Mouse (Mus musculus) intestine, embryonic 14.5 days (tissue): Measurements from ENCODE around the gene Rufy2. TPM values are rescaled to one million over a fixed set of nuclear protein-coding genes. Genes with fewer than 3 reads are reported as not detected.

Experiments used
- ATAC-seq: fragments of 200-750 bp; cut with Nextera tagmentation; replicated peaks from 2 replicates; pipeline ENCODE4 v1.8.0; 2017; ENCODE audit warnings: low read depth, moderate number of reproducible peaks, moderate TSS enrichment, moderate library complexity; ENCODE audit not compliant: low FRiP score, low TSS enrichment
- DNase-seq: peaks from one replicate; pipeline ENCODE4 v3.0.0-alpha.2; 2018; ENCODE audit warnings: low spot score
- H3K27ac ChIP-seq: fragments of 300-500 bp; sonication (generic); 2 replicates; pipeline ENCODE4 v1.5.1; 2014; ENCODE audit warnings: low read depth, mild to moderate bottlenecking, control low read depth
- H3K27me3 ChIP-seq: fragments of 300-500 bp; sonication (generic); replicated peaks from 2 replicates; pipeline ENCODE4 v1.6.1; 2014; ENCODE audit warnings: low read length, control low read depth; ENCODE audit not compliant: control insufficient read depth, insufficient read depth
- H3K36me3 ChIP-seq: fragments of 300-500 bp; sonication (generic); 2 replicates; pipeline ENCODE4 v1.6.1; 2014; ENCODE audit warnings: low read length, control low read depth; ENCODE audit not compliant: control insufficient read depth, insufficient read depth
- H3K4me1 ChIP-seq: fragments of 300-500 bp; sonication (generic); replicated peaks from 2 replicates; pipeline ENCODE4 v1.6.1; 2014; ENCODE audit warnings: low read length, control low read depth, mixed read lengths; ENCODE audit not compliant: control insufficient read depth, insufficient read depth
- H3K4me2 ChIP-seq: fragments of 300-500 bp; sonication (generic); 2 replicates; pipeline ENCODE4 v1.6.1; 2014; ENCODE audit warnings: low read length
- H3K4me3 ChIP-seq: fragments of 300-500 bp; sonication (generic); 2 replicates; pipeline ENCODE4 v1.5.1; 2014; ENCODE audit warnings: low read depth, low read length, control low read depth, mixed read lengths
- H3K9ac ChIP-seq: fragments of 300-500 bp; sonication (generic); 2 replicates; pipeline ENCODE4 v1.6.1; 2014; ENCODE audit warnings: mild to moderate bottlenecking, low read length
- H3K9me3 ChIP-seq: fragments of 300-500 bp; sonication (generic); 2 replicates; pipeline ENCODE4 v1.6.1; 2016; ENCODE audit warnings: low read length, control low read depth; ENCODE audit not compliant: control insufficient read depth
- WGBS: fragments of 180-500 bp; shearing (Covaris S2); extraction: QIAGEN DNeasy Blood & Tissue Kit; methylation state at CpG from one replicate; pipeline ENCODE4 v1.1.7; 2014; 5-methylcytosine and 5-hydroxymethylcytosine counted together
- polyA plus RNA-seq: library from polyadenylated mRNA; unstranded; fragments of >200 nt; fragmentation: Nextera tagmentation; extraction: Ambion mirVana; gene quantifications from 2 replicates; pipeline ENCODE4 v1.2.1, GENCODE M21; 2014

The Rufy2 gene
- polyA plus RNA-seq, 1 experiment from 2014 or later: 20.0 TPM

- Histone ChIP-seq H3K27ac (peak overlapping the region; percentile 100), H3K4me1 (peaks cover 22% of the 10 kb centered on the region), H3K4me3 (peak overlapping the region; percentile 92), H3K4me2 (peak overlapping the region; percentile 66), H3K36me3 (no peaks in the 10 kb centered on the region), H3K27me3 (no peaks in the 10 kb centered on the region), H3K9me3 (no peaks in the 10 kb centered on the region), H3K9ac (peak overlapping the region; percentile 99)
- WGBS: under 1% methylated on average over 63 of the region's 68 CpGs
- DNase-seq (peak; percentile 89), ATAC-seq (peak; percentile 65)
These were observed 43.2 kb downstream of the Rufy2 start for GRCm38 (mm10) chr10:63023121-63023748.

GRCm38 (mm10) chr10:63023749-63024579, 43.9 kb downstream of the Rufy2 start, which contains the start of the genes Hnrnph3 and Pbld2:
TSS of gene Hnrnph3 (minus strand) at chr10:63024217.
TSS of gene Pbld2 (plus strand) at chr10:63024315.
- H3K4me1 ChIP-seq: peaks cover 22% of the 10 kb centered on the region
- H3K4me3 ChIP-seq: peak within 1 kb of the TSS; percentile 92
- H3K4me2 ChIP-seq: peak within 1 kb of the TSS; percentile 76
- ATAC-seq: peak; percentile 96
- peak within 1 kb of the TSS; percentile 99 for H3K9ac ChIP-seq
- DNase-seq: peak; percentile 100
- no peaks in the 10 kb centered on the region for H3K9me3 ChIP-seq
- peak within 1 kb of the TSS; percentile 100 for H3K27ac ChIP-seq
- WGBS: under 1% methylated on average over 67 of the region's 69 CpGs
- no peaks in the 10 kb centered on the region for H3K27me3 ChIP-seq
- H3K36me3 ChIP-seq: no peaks in the 10 kb centered on the region

- H3K27ac ChIP-seq: peak overlapping the region; percentile 100
- H3K4me3 ChIP-seq: peak overlapping the region; percentile 92
- peak; percentile 60 for ATAC-seq
- no peaks in the 10 kb centered on the region for H3K27me3 ChIP-seq
- no peak for DNase-seq
- WGBS: under 1% methylated on average over 8 of the region's 8 CpGs
- peak overlapping the region; percentile 76 for H3K4me2 ChIP-seq
- peak overlapping the region; percentile 99 for H3K9ac ChIP-seq
- no peaks in the 10 kb centered on the region for H3K9me3 ChIP-seq
- H3K4me1 ChIP-seq: peaks cover 22% of the 10 kb centered on the region
- H3K36me3 ChIP-seq: no peaks in the 10 kb centered on the region
These were observed 44.5 kb downstream of the Rufy2 start for GRCm38 (mm10) chr10:63024580-63024910.

GRCm38 (mm10) chr10:63025016-63025415, 45.0 kb downstream of the Rufy2 start:
- peak overlapping the region; percentile 76 for H3K4me2 ChIP-seq
- H3K4me3 ChIP-seq: peak overlapping the region; percentile 92
- peaks cover 22% of the 10 kb centered on the region for H3K4me1 ChIP-seq
- H3K9me3 ChIP-seq: no peaks in the 10 kb centered on the region
- H3K36me3 ChIP-seq: no peaks in the 10 kb centered on the region
- peak overlapping the region; percentile 100 for H3K27ac ChIP-seq
- ATAC-seq (no peak), DNase-seq (peak; percentile 59)
- WGBS: 23% methylated on average over 2 of the region's 2 CpGs
- no peaks in the 10 kb centered on the region for H3K27me3 ChIP-seq
- peak overlapping the region; percentile 99 for H3K9ac ChIP-seq

GRCm38 (mm10) chr10:63025491-63026011, 45.5 kb downstream of the Rufy2 start:
- peak overlapping the region; percentile 100 for H3K27ac ChIP-seq
- no peak for ATAC-seq
- H3K36me3 ChIP-seq: no peaks in the 10 kb centered on the region
- 72% methylated on average over 6 of the region's 6 CpGs for WGBS
- no peaks in the 10 kb centered on the region for H3K27me3 ChIP-seq
- DNase-seq: no peak
- no peak overlapping the region for H3K9ac ChIP-seq
- no peak overlapping the region for H3K4me3 ChIP-seq
- H3K4me2 ChIP-seq: peak overlapping the region; percentile 76
- no peaks in the 10 kb centered on the region for H3K9me3 ChIP-seq
- peaks cover 22% of the 10 kb centered on the region for H3K4me1 ChIP-seq

GRCm38 (mm10) chr10:63026156-63026794, 46.3 kb downstream of the Rufy2 start:
- H3K27me3 ChIP-seq: no peaks in the 10 kb centered on the region
- no peak overlapping the region for H3K27ac ChIP-seq

GRCm38 (mm10) chr10:63026795-63027160, 46.8 kb downstream of the Rufy2 start:
- H3K4me1 ChIP-seq: peaks cover 13% of the 10 kb centered on the region
- H3K4me3 ChIP-seq: no peak overlapping the region
- no peak overlapping the region for H3K27ac ChIP-seq
- DNase-seq: no peak
- WGBS: 88% methylated on average over 6 of the region's 6 CpGs
- ATAC-seq: no peak
- H3K9ac ChIP-seq: no peak overlapping the region
- H3K27me3 ChIP-seq: no peaks in the 10 kb centered on the region
- H3K9me3 ChIP-seq: no peaks in the 10 kb centered on the region
- no peak overlapping the region for H3K4me2 ChIP-seq
- H3K36me3 ChIP-seq: no peaks in the 10 kb centered on the region

More at GRCm38 (mm10) chr10:63026156-63026794, 46.3 kb downstream of the Rufy2 start:
- no peaks in the 10 kb centered on the region for H3K9me3 ChIP-seq
- 52% methylated on average over 8 of the region's 8 CpGs for WGBS
- H3K9ac ChIP-seq: no peak overlapping the region
- ATAC-seq (no peak), DNase-seq (no peak)
- no peak overlapping the region for H3K4me2 ChIP-seq
- H3K4me3 ChIP-seq: no peak overlapping the region
- peaks cover 18% of the 10 kb centered on the region for H3K4me1 ChIP-seq
- no peaks in the 10 kb centered on the region for H3K36me3 ChIP-seq

- Histone ChIP-seq H3K27me3 (no peaks in the 10 kb centered on the region), H3K9me3 (no peaks in the 10 kb centered on the region), H3K4me2 (no peak overlapping the region), H3K4me1 (peaks cover 8% of the 10 kb centered on the region; the same call in 1 of the 2 replicates), H3K4me3 (no peak overlapping the region), H3K9ac (no peak overlapping the region), H3K36me3 (no peaks in the 10 kb centered on the region), H3K27ac (no peak overlapping the region)
- no peak for ATAC-seq
- DNase-seq: no peak
- WGBS: 91% methylated on average over 10 of the region's 10 CpGs
These were observed 47.5 kb downstream of the Rufy2 start for GRCm38 (mm10) chr10:63027376-63028161.
